Mouse (Mus musculus) thymus, adult 2 months (tissue): Measurements from ENCODE around the gene Cobl. TPM values are rescaled to one million over a fixed set of nuclear protein-coding genes. Genes with fewer than 3 reads are reported as not detected.
A peak's percentile ranks its signal among the peaks of the same experiment; 100 is the strongest.

Source experiments
- DNase-seq: peaks from one replicate; pipeline ENCODE4 v3.0.0; 2021
- H3K27ac ChIP-seq: fragments of 200-500 bp; 2 replicates; pipeline ENCODE4 v1.5.1; 2012; ENCODE audit warnings: low read length, control low read depth; ENCODE audit not compliant: control insufficient read depth, insufficient read depth
- H3K27me3 ChIP-seq: fragments of 200-500 bp; 2 replicates; pipeline ENCODE4 v1.6.1; 2012; ENCODE audit warnings: mild to moderate bottlenecking, low read length, moderate library complexity, mixed read lengths; ENCODE audit not compliant: control insufficient read depth, insufficient read depth
- H3K36me3 ChIP-seq: fragments of 200-500 bp; 2 replicates; pipeline ENCODE4 v1.6.1; 2012; ENCODE audit warnings: mild to moderate bottlenecking, low read length, moderate library complexity; ENCODE audit not compliant: control insufficient read depth, insufficient read depth
- H3K4me1 ChIP-seq: fragments of 200-500 bp; replicated peaks from 2 replicates; pipeline ENCODE4 v1.6.1; 2012; ENCODE audit warnings: low read length; ENCODE audit not compliant: control insufficient read depth, insufficient read depth
- H3K4me3 ChIP-seq: fragments of 200-500 bp; 2 replicates; pipeline ENCODE4 v1.5.1; 2012; ENCODE audit warnings: mild to moderate bottlenecking, low read length, control low read depth, moderate library complexity; ENCODE audit not compliant: control insufficient read depth, insufficient read depth
- CTCF ChIP-seq: fragments of 200-500 bp; IDR thresholded peaks from 2 replicates; pipeline ENCODE4 v1.5.1; 2012; ENCODE audit warnings: mild to moderate bottlenecking, control low read depth, low read length, moderate library complexity, borderline replicate concordance; ENCODE audit not compliant: control insufficient read depth, poor library complexity, insufficient read depth; ENCODE audit errors: extremely low read depth
- POLR2A ChIP-seq: fragments of 200-500 bp; IDR thresholded peaks from 2 replicates; pipeline ENCODE4 v1.6.1; 2012; ENCODE audit warnings: mild to moderate bottlenecking, low read length, control low read depth, moderate library complexity; ENCODE audit not compliant: control insufficient read depth, poor library complexity, insufficient read depth; ENCODE audit errors: extremely low read depth
- WGBS: fragments of 180-500 bp; shearing (Covaris S2); methylation state at CpG from one replicate; pipeline ENCODE4 v1.1.7; 2018; 5-methylcytosine and 5-hydroxymethylcytosine counted together
- polyA plus RNA-seq: library from polyadenylated mRNA; depleted of rRNA; stranded (reverse); fragments of >200 nt; gene quantifications from 2 replicates; pipeline ENCODE4 v1.2.3, GENCODE M21; 2012; rRNA removed

The Cobl gene
- 2.5 and 3.6 TPM in 2 replicates for polyA plus RNA-seq

- Histone ChIP-seq H3K4me1 (no peaks in the 10 kb centered on the region), H3K4me3 (peak within 1 kb of the TSS; percentile 8; the same call in 1 of the 2 replicates), H3K36me3 (no peaks in the 10 kb centered on the region), H3K27ac (no peak within 1 kb of the TSS), H3K27me3 (no peaks in the 10 kb centered on the region; the same call in 1 of the 2 replicates)
- TF ChIP-seq CTCF (no peak), POLR2A (no peak)
- 3% methylated on average over 85 of the region's 89 CpGs for WGBS
- DNase-seq: no peak
These were observed at the start of gene Cobl for GRCm38 (mm10) chr11:12464181-12465162. Gene Cobl (minus strand): TSS chr11:12464960.

- Histone ChIP-seq H3K4me1 (no peaks in the 10 kb centered on the region), H3K27me3 (no peaks in the 10 kb centered on the region), H3K27ac (no peak overlapping the region), H3K36me3 (no peaks in the 10 kb centered on the region), H3K4me3 (no peak overlapping the region)
- 86% methylated on average over 5 of the region's 5 CpGs for WGBS
- TF ChIP-seq POLR2A (no peak), CTCF (no peak)
- no peak for DNase-seq
These were observed 49.0 kb upstream of the Cobl start for GRCm38 (mm10) chr11:12513796-12514195.

- no peak overlapping the region for H3K4me3 ChIP-seq
- WGBS: 95% methylated on average over 6 of the region's 6 CpGs
- H3K4me1 ChIP-seq: no peaks in the 10 kb centered on the region
- no peak overlapping the region for H3K27ac ChIP-seq
- H3K36me3 ChIP-seq: no peaks in the 10 kb centered on the region
- no peak for DNase-seq
- no peaks in the 10 kb centered on the region for H3K27me3 ChIP-seq
- TF ChIP-seq CTCF: no peak
- TF ChIP-seq POLR2A: no peak
These were observed 41.7 kb upstream of the Cobl start for GRCm38 (mm10) chr11:12506371-12506890.

DNA sequence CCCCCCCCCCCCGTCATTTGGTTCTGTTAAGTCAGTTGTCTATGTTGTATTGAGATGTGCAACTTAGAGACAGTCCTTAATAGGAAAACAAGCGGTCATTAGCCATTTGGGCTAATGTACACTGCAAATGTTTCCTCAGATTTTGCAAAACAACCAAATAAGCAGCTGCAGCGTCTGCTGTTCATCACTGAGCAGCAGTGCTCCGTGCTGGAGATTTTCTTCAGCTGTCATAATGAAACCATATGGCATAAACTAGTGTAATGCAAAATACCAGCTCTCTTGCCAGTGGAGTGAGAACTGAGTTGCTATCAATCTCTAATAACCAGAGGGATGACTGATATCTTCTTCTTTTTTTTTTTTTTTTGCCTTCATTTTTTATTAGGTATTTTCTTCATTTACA is 39.0 kb upstream of the Cobl start:
- Histone ChIP-seq H3K27me3 (no peaks in the 10 kb centered on the region), H3K4me1 (no peaks in the 10 kb centered on the region), H3K36me3 (no peaks in the 10 kb centered on the region), H3K4me3 (no peak overlapping the region), H3K27ac (no peak overlapping the region)
- DNase-seq: no peak
- no peak for TF ChIP-seq CTCF
- TF ChIP-seq POLR2A: no peak
- whole genome bisulfite sequencing: 98% methylated on average over 4 of the region's 4 CpGs

- DNase-seq: no peak
- no peak for TF ChIP-seq POLR2A
- no peak for TF ChIP-seq CTCF
- Histone ChIP-seq H3K4me3 (no peak overlapping the region), H3K27me3 (no peaks in the 10 kb centered on the region), H3K36me3 (no peaks in the 10 kb centered on the region), H3K27ac (no peak overlapping the region), H3K4me1 (no peaks in the 10 kb centered on the region)
- WGBS: 92% methylated on average over 3 of the region's 3 CpGs
These were observed 37.0 kb upstream of the Cobl start for GRCm38 (mm10) chr11:12501721-12502120.

DNA sequence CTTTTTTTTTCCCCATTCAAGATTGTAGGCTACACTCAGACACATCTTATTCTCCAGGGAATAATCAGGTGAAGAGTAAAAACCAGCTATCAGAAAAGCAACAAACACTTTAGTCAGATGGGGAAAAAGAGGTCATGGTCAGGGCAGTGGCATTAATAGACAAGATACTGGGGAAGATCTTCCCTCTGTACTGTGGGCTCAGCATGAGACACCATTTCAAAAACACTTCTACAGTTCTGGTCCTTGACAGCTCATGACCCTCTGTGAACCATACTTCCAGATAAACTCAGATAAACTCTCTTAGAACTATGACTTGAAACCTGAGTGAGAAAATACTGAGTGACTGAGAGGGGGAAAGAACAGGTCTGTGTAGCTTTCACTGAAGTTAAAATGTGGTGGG is 29.0 kb upstream of the Cobl start:
- no peak overlapping the region for H3K4me3 ChIP-seq
- no peaks in the 10 kb centered on the region for H3K27me3 ChIP-seq
- no peak overlapping the region for H3K27ac ChIP-seq
- no peaks in the 10 kb centered on the region for H3K4me1 ChIP-seq
- no peak for TF ChIP-seq CTCF
- no peak for TF ChIP-seq POLR2A
- no peak for DNase-seq
- no peaks in the 10 kb centered on the region for H3K36me3 ChIP-seq
